Mouse (Mus musculus): ENCODE results near the gene 2010111I01Rik.

DNA sequence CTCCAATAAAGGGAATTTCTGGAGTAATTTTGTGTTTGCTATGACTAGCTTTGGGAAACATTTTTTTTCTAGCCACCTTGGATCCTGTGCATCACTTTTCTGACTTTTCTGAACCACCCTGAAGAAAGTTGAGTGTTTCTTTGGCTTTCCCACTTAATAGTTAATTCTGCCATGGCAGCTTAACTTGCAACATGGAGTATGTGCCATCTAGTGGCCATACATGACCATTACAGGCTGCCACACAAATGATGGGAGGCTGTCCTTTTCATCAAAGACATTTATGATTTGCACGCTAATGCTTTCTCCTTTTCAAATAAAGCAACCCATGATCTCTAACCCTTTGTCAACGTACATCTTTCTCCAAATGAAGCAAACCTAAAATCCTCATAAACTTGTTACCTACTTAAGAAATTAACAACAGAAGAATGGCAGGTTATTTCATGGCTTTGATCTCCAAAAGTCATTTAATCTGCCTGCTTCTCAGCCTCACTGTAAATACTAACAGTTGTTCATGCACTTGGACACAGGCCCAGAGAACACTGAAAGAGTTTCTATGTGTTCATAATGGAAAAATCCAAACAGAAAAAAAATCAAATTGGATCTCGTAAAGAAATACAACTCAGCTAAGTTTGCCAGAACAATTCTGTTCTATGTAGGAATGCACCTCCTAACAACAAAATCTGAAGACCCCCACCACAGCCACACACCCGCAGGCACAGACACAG, 368.0 kb downstream of the 2010111I01Rik start:
- TF ChIP-seq CTCF (IDR thresholded peaks at IDR 0.05; ENCODE audit: low read depth, low read length), result no peak
- no peak for TF ChIP-seq POLR2A (IDR thresholded peaks at IDR 0.05; ENCODE audit: borderline replicate concordance, low read depth, low read length)

Data from bone marrow macrophage, adult 2 months (primary cell).